Mouse (Mus musculus): ENCODE results near the gene Bnipl. TPM values are rescaled to one million over a fixed set of nuclear protein-coding genes. Genes with fewer than 3 reads are reported as not detected.

Bnipl gene
- polyA plus RNA-seq, 1 experiment from 2014 or later = not detected

DNA sequence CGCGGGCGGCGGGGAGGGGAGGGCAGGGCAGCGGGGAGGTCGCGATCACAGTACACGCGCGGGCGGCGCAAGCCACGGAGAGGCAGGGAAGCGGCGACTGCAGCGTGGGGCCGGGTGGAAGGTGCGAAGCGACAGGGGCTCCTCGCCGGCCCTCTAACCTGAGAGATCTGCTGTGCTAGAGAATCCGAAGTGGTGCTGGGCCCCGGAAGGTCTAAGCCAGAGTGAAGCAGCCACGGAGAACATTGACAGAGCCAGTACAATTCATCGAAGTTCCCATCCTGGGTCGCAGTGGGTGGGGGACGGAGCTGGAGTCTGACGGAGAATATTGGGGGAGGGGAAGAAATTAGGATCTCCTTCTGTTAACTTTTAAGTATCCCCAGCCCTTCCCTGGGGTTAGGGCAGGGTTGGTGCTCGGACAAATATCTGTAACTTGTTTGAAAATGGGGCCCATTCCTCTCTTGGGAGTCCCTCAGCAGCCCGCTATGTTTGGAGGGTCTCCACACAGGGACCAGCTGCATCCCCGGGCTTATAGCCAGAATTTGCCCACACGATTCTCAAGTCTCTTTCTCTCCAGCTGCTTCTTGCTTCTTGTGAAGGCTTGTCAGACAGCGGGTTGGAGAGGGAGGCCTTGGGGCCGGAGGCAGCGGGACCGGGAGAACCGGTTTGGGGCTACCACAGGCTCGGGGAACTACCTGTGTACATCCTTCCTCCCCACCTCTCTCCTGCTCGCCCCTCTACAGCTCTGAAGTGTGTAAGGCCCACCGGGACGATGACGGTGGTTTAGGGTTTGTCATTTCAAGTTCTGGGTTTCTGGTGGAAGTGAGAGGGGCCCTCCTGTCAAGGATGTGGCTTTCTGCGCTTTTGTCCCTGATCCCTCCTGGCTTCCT lies 21.9 kb downstream of the Bnipl start:
- Histone ChIP-seq H3K4me2 (ENCODE audit: low read length) (peak overlapping the region; percentile 92), H3K4me3 (replicated peaks; ENCODE audit: low read depth, low read length) (peak overlapping the region; percentile 91), H3K9ac (replicated peaks; ENCODE audit: low read length) (peak overlapping the region; percentile 92), H3K36me3 (ENCODE audit: control insufficient read depth, insufficient read depth, low read length) (peaks cover 43% of the 10 kb centered on the region), H3K27me3 (ENCODE audit: control insufficient read depth, insufficient read depth, low read length) (no peaks in the 10 kb centered on the region), H3K27ac (replicated peaks; ENCODE audit: low read depth, low read length) (peak overlapping the region; percentile 98), H3K4me1 (ENCODE audit: control insufficient read depth, insufficient read depth, low read length) (peaks cover 43% of the 10 kb centered on the region), H3K9me3 (ENCODE audit: control insufficient read depth, low read length) (no peaks in the 10 kb centered on the region)
- WGBS = under 1% methylated on average over 43 of the region's 43 CpGs
- ATAC-seq (ENCODE audit: low FRiP score, low TSS enrichment) (peak; percentile 44), DNase-seq (peak; percentile 71)

DNA sequence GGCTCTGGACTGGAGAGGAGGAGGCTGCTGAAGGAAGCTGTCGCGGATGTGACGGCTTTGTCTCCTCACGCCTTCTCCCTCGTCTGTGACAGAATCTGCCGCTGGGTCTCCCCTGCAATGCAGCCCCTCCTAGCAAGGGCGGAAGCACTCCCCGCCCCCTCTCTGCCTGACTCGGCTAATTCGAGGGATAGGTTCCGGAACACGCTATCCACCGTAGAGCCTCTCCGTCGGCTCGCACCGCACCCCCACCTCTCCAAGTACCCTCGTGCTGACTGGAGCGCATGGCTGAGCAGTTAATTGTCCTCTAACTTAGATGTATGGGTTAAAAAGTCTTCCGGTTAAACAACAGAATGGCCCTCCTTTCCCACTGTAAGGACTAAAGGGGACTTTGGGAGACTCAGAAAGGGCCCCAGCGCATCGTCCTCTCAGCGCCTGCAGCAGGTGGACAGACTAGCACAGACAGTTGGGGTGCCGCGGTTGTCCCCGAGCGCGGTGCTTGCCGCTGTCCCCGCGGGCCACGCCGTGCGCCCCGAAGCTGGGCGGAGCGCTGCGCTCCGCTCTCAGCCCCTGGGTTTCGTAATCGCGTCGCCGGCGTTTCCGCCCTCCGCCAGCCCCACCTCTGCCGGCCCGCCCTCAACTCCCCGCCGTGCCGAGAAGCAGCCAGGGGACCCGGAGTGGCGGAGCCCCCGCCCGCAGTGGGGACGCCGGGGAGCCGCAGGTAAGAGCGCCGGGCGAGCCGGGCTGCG lies 22.7 kb downstream of the Bnipl start, which contains the start of gene Cdc42se1:
TSS of gene Cdc42se1 (plus strand) at position 585 of the 746 bp plus-strand sequence.
- Histone ChIP-seq H3K9ac (replicated peaks; ENCODE audit: low read length) (peak within 1 kb of the TSS; percentile 92), H3K4me1 (ENCODE audit: control insufficient read depth, insufficient read depth, low read length) (peaks cover 44% of the 10 kb centered on the region), H3K4me2 (ENCODE audit: low read length) (peak within 1 kb of the TSS; percentile 92), H3K9me3 (ENCODE audit: control insufficient read depth, low read length) (no peaks in the 10 kb centered on the region), H3K27ac (replicated peaks; ENCODE audit: low read depth, low read length) (peak within 1 kb of the TSS; percentile 98), H3K4me3 (replicated peaks; ENCODE audit: low read depth, low read length) (peak within 1 kb of the TSS; percentile 91), H3K36me3 (ENCODE audit: control insufficient read depth, insufficient read depth, low read length) (peaks cover 43% of the 10 kb centered on the region), H3K27me3 (ENCODE audit: control insufficient read depth, insufficient read depth, low read length) (no peaks in the 10 kb centered on the region)
- WGBS = 0% methylated on average over 64 of the region's 64 CpGs
- peak; percentile 97 for DNase-seq
- ATAC-seq (ENCODE audit: low FRiP score, low TSS enrichment) = peak; percentile 89

DNA sequence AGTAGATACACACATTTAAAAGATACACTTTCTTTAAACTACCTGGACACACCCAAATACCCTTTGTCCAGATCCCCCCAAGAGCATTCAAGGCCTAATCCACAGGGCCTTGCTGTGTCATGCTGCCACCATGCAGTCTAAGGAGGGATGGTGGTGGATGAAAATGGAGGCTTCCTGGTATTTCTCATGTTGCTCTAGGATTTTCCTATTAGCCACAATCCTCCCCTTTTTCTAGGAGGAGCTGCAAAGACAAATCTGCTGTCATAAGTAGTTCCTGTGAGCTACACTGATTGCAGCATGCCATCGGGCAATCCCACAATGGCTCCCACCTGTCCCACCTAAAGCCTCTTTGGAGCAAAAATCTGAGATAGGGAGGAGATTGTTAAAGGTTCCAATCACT lies 23.8 kb downstream of the Bnipl start:
- peaks cover 44% of the 10 kb centered on the region for H3K4me1 ChIP-seq (ENCODE audit: control insufficient read depth, insufficient read depth, low read length)
- H3K9ac ChIP-seq (replicated peaks; ENCODE audit: low read length) = peak overlapping the region; percentile 92
- H3K27ac ChIP-seq (replicated peaks; ENCODE audit: low read depth, low read length) = peak overlapping the region; percentile 98
- H3K9me3 ChIP-seq (ENCODE audit: control insufficient read depth, low read length) = no peaks in the 10 kb centered on the region
- H3K27me3 ChIP-seq (ENCODE audit: control insufficient read depth, insufficient read depth, low read length) = no peaks in the 10 kb centered on the region
- H3K36me3 ChIP-seq (ENCODE audit: control insufficient read depth, insufficient read depth, low read length) = peaks cover 42% of the 10 kb centered on the region
- ATAC-seq (ENCODE audit: low FRiP score, low TSS enrichment) = no peak
- H3K4me3 ChIP-seq (replicated peaks; ENCODE audit: low read depth, low read length) = peak overlapping the region; percentile 91
- peak overlapping the region; percentile 92 for H3K4me2 ChIP-seq (ENCODE audit: low read length)
- WGBS = 5% methylated on average over 1 of the region's 1 CpGs
- peak; percentile 56 for DNase-seq

DNA sequence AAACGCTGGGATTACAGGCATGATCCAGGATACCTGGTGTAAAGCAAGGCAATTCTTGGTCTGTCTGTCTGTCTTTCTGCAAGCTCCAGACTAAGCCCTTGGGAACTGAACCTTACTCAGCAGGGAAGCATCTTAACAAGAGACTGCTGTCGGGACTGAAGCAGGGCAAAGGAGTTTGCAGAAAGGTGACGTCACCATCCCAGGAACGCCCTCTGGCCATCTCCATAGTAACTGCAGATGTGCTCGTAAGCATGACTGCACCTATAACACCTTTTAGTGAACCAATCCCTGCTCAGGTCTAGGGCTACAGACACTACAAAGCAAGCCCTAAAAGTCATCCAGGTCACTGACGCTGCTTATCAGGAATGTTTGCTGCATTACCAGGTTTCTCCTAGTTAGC lies 26.7 kb downstream of the Bnipl start:
- no peak overlapping the region for H3K27ac ChIP-seq (replicated peaks; ENCODE audit: low read depth, low read length)
- 19% methylated on average over 6 of the region's 6 CpGs for WGBS
- ATAC-seq (ENCODE audit: low FRiP score, low TSS enrichment) (no peak), DNase-seq (peak; percentile 57)
- H3K27me3 ChIP-seq (ENCODE audit: control insufficient read depth, insufficient read depth, low read length) = no peaks in the 10 kb centered on the region
- H3K4me2 ChIP-seq (ENCODE audit: low read length) = peak overlapping the region; percentile 38
- no peak overlapping the region for H3K9ac ChIP-seq (replicated peaks; ENCODE audit: low read length)
- H3K4me1 ChIP-seq (ENCODE audit: control insufficient read depth, insufficient read depth, low read length) = peaks cover 28% of the 10 kb centered on the region
- no peaks in the 10 kb centered on the region for H3K9me3 ChIP-seq (ENCODE audit: control insufficient read depth, low read length)
- H3K4me3 ChIP-seq (replicated peaks; ENCODE audit: low read depth, low read length) = no peak overlapping the region
- peaks cover 59% of the 10 kb centered on the region for H3K36me3 ChIP-seq (ENCODE audit: control insufficient read depth, insufficient read depth, low read length)

DNA sequence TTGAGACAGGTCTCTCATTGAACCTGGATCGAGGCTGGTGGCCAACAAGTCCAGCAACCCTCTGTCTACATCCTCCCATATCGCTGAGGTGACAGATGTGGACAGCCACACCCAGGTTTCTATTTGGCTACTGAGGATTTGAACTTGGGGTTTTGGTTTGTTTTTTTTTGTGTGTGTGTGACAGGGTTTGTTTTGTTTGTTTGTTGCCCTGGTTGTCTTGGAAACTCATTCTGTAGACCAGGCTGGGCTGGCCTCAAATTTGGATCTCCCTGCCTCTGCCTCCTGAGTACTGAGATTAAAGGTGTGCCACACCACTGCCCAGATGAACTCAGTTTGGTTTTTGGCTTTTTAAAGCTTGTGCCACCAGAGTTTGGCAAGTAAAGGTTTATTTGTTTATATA lies 28.0 kb downstream of the Bnipl start:
- H3K4me3 ChIP-seq (replicated peaks; ENCODE audit: low read depth, low read length) = no peak overlapping the region
- H3K27ac ChIP-seq (replicated peaks; ENCODE audit: low read depth, low read length) = no peak overlapping the region
- 96% methylated on average over 2 of the region's 2 CpGs for WGBS
- H3K4me1 ChIP-seq (ENCODE audit: control insufficient read depth, insufficient read depth, low read length) = peaks cover 31% of the 10 kb centered on the region
- no peak overlapping the region for H3K9ac ChIP-seq (replicated peaks; ENCODE audit: low read length)
- peaks cover 69% of the 10 kb centered on the region for H3K36me3 ChIP-seq (ENCODE audit: control insufficient read depth, insufficient read depth, low read length)
- H3K4me2 ChIP-seq (ENCODE audit: low read length) = no peak overlapping the region
- DNase-seq (no peak), ATAC-seq (ENCODE audit: low FRiP score, low TSS enrichment) (no peak)
- H3K27me3 ChIP-seq (ENCODE audit: control insufficient read depth, insufficient read depth, low read length) = no peaks in the 10 kb centered on the region
- no peaks in the 10 kb centered on the region for H3K9me3 ChIP-seq (ENCODE audit: control insufficient read depth, low read length)

DNA sequence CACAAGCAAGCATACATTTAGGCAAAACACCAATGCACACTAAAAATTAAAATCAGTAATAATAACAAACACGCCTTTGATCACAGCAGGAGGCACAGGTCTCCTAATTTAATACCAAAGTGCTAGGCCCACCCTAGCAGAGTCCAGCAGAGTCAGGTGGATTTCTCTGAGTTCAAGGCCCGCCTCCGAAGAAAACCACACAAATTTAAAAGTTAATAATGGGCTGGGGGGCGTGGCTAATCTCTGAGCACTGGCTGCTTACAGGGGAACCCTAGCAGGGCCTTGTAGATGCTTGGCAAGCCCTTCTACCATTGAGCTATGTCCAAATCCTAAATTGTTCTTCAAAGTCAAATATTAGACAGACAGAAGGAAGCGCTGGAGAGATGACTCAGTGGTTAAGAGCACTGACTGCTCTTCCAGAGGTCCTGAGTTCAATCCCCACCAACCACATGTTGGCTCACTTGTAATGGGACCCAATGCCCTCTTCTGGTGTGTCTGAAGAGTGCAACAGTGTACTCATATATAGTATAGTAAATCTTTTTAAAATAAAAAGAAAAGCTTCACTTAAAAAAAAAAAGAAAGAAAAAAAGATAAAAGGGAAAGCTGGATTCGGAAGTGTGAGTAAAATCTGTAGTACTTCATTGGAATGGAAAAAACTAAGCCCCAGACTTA lies 32.4 kb downstream of the Bnipl start:
- no peaks in the 10 kb centered on the region for H3K9me3 ChIP-seq (ENCODE audit: control insufficient read depth, low read length)
- peak overlapping the region; percentile 73 for H3K4me3 ChIP-seq (replicated peaks; ENCODE audit: low read depth, low read length)
- WGBS = 76% methylated on average over 6 of the region's 6 CpGs
- no peaks in the 10 kb centered on the region for H3K27me3 ChIP-seq (ENCODE audit: control insufficient read depth, insufficient read depth, low read length)
- peak overlapping the region; percentile 96 for H3K27ac ChIP-seq (replicated peaks; ENCODE audit: low read depth, low read length)
- DNase-seq (no peak), ATAC-seq (ENCODE audit: low FRiP score, low TSS enrichment) (no peak)
- H3K4me2 ChIP-seq (ENCODE audit: low read length) = peak overlapping the region; percentile 65
- peaks cover 58% of the 10 kb centered on the region for H3K36me3 ChIP-seq (ENCODE audit: control insufficient read depth, insufficient read depth, low read length)
- H3K4me1 ChIP-seq (ENCODE audit: control insufficient read depth, insufficient read depth, low read length) = peaks cover 13% of the 10 kb centered on the region; the same call in 1 of the 2 replicates
- no peak overlapping the region; the same call in 1 of the 2 replicates for H3K9ac ChIP-seq (replicated peaks; ENCODE audit: low read length)

DNA sequence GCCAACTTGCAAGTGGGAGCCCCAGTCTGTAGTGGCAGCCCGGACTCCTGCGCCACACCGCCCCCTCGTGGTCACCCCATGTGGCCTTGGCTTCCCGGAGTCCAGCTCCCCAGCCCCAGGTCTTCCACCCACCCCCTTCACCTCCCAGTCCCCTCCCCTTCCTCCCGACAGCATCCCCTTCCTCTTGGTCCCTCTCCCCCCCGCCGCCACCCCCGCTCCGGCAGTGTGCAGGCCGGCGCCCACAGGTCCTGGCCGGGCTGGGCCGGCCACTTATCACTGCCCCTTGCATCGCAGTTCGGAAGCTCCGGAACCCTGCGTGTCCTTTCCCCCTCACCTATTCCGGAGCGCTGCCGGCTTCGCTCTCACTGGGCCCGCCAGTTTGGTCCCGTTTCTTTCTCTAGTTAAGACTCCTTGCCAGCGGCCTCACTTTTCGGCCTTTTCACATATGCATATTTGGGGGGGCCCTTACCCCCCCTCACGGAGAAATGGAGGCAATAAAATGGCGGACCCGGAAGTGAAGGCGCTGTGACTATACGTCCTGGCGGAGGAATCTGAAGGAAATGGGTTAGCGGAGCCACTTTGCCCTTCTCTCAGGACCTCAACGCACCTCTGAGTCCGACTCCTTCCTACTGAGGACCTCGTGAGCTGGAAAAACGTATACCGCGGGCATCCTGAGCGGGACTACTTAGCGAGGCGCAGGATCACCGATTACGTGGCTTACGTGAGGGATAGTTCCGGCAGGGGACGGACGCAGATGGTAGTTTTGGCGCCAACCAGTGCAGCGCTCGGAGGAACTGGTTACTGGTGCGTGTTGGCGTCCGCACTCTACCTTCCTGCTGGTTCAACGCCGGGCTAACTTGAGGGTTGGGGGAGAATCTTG lies 33.5 kb downstream of the Bnipl start, which contains the start of gene Gabpb2:
TSS of gene Gabpb2 (minus strand) at position 662 of the 880 bp plus-strand sequence.
- no peaks in the 10 kb centered on the region for H3K27me3 ChIP-seq (ENCODE audit: control insufficient read depth, insufficient read depth, low read length)
- peak within 1 kb of the TSS; percentile 96 for H3K27ac ChIP-seq (replicated peaks; ENCODE audit: low read depth, low read length)
- H3K9me3 ChIP-seq (ENCODE audit: control insufficient read depth, low read length) = no peaks in the 10 kb centered on the region
- ATAC-seq (ENCODE audit: low FRiP score, low TSS enrichment) = peak; percentile 89
- H3K4me2 ChIP-seq (ENCODE audit: low read length) = peak within 1 kb of the TSS; percentile 65
- peaks cover 47% of the 10 kb centered on the region for H3K36me3 ChIP-seq (ENCODE audit: control insufficient read depth, insufficient read depth, low read length)
- WGBS = under 1% methylated on average over 56 of the region's 56 CpGs
- peaks cover 13% of the 10 kb centered on the region; the same call in 1 of the 2 replicates for H3K4me1 ChIP-seq (ENCODE audit: control insufficient read depth, insufficient read depth, low read length)
- H3K9ac ChIP-seq (replicated peaks; ENCODE audit: low read length) = peak within 1 kb of the TSS; percentile 78
- DNase-seq = peak; percentile 92
- H3K4me3 ChIP-seq (replicated peaks; ENCODE audit: low read depth, low read length) = peak within 1 kb of the TSS; percentile 73

Measured in midbrain, embryonic 14.5 days (tissue).